In the genomic region with DNA sequence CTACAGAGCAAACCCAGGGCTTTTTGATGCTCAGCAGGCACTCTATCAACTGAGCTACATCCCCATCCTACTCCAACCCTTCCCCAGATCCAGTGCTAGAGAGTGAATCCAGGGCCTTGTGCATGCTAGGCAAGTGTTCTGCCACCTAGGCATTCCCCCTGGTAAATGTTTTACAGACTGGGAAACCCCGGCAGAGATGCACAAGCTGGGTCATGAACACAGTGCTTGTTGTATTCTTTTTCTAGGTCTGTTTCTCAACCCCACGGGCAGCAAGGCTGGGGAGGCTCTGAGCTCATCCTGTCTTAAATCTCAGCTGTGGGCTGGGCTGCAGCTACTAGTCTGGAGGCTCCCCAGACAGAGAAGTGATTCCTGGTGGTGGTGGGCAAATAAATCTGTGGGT, we compare ENCODE assay signal across 16 mouse cellular contexts. TPM values are rescaled to one million over a fixed set of nuclear protein-coding genes. Genes with fewer than 3 reads are reported as not detected.
"Had no signal": no experiment of that assay in that cellular context is flagged by ENCODE, and none has a peak within 500 bp of the region (broad histone marks: within the 10 kb centered on the region; RNA-seq: fewer than 3 reads in every experiment).

No protein-coding gene starts in this region.

- H3K9ac ChIP-seq: limb, embryonic 12.5 days; liver, embryonic 13.5 days; liver, postnatal 0 days; lung, embryonic 15.5 days; midbrain, embryonic 12.5 days; stomach, embryonic 15.5 days had no signal

- H3K27me3 ChIP-seq: stomach, embryonic 15.5 days had no signal

- ATAC-seq: liver, postnatal 0 days had no signal

- H3K27ac ChIP-seq: limb, embryonic 12.5 days; liver, embryonic 13.5 days; lung, embryonic 15.5 days; midbrain, embryonic 12.5 days; stomach, embryonic 15.5 days had no signal

- DNase-seq: layer of hippocampus, adult 9-11 months; layer of hippocampus, postnatal 36 days; liver; liver, embryonic 13.5 days; liver, postnatal 0 days; right cerebral cortex, postnatal 14 days; thymus, adult 2 months; thymus, postnatal 25 days had no signal

- H3K36me3 ChIP-seq: limb, embryonic 12.5 days; liver, embryonic 13.5 days; lung, embryonic 15.5 days; midbrain, embryonic 12.5 days; stomach, embryonic 15.5 days had no signal

- H3K4me2 ChIP-seq: limb, embryonic 12.5 days; liver, embryonic 13.5 days; lung, embryonic 15.5 days; midbrain, embryonic 12.5 days; stomach, embryonic 15.5 days had no signal

- H3K9me3 ChIP-seq: limb, embryonic 12.5 days; liver, embryonic 13.5 days; lung, embryonic 15.5 days; midbrain, embryonic 12.5 days; stomach, embryonic 15.5 days had no signal

- H3K4me3 ChIP-seq: limb, embryonic 12.5 days; liver, embryonic 13.5 days; lung, embryonic 15.5 days; midbrain, embryonic 12.5 days; stomach, embryonic 15.5 days had no signal

RNA-seq across cellular contexts. Expression of a gene that starts 1.6 kb away (rescaled TPM):
- total RNA-seq: layer of hippocampus, adult 18-20 months; layer of hippocampus, postnatal 36 days; left cerebral cortex, postnatal 36 days; megakaryocyte-erythroid progenitor cell, adult 5-6 weeks; midbrain, postnatal 0 days had no signal
- polyA plus RNA-seq: liver, embryonic 13.5 days; liver, postnatal 0 days; midbrain, embryonic 12.5 days had no signal

RNA-seq across cellular contexts. Expression of a gene that starts 2.0 kb away (rescaled TPM):
- total RNA-seq: megakaryocyte-erythroid progenitor cell, adult 5-6 weeks had no signal
